Mouse (Mus musculus) adrenal gland, postnatal 4 days (tissue): ENCODE measurements around the gene Eif2b5. TPM values are rescaled to one million over a fixed set of nuclear protein-coding genes. Genes with fewer than 3 reads are reported as not detected.
"Not testable (repeated sequence)": the region's sequence is repeated elsewhere in the genome, so short reads cannot be mapped to it uniquely, and the experiment has no call there.

Experiments used
- DNase-seq, 2 experiments: peaks; one replicate each; pipeline ENCODE4 v3.0.0; 2021 to 2022; ENCODE audit warnings: low spot score in 2 of 2, mixed read lengths in 2 of 2
- total RNA-seq, 2 experiments: library from RNA; stranded (reverse); gene quantifications; 2 replicates each; pipeline ENCODE4 v1.2.3; 2021

Gene Eif2b5
- total RNA-seq, 2 experiments from 2014 or later = 58.9 to 63.3 TPM

- DNase-seq = not testable (repeated sequence)
These were observed 9.9 kb upstream of the Eif2b5 start for GRCm38 (mm10) chr16:20488751-20489150.

- no peak for DNase-seq
These were observed 9.4 kb upstream of the Eif2b5 start for GRCm38 (mm10) chr16:20489233-20489632.

- no peak for DNase-seq
These were observed 8.0 kb upstream of the Eif2b5 start for GRCm38 (mm10) chr16:20490581-20490980.

GRCm38 (mm10) chr16:20491301-20491700 is 7.3 kb upstream of the Eif2b5 start:
- no peak for DNase-seq

- DNase-seq = no peak
These were observed 5.2 kb upstream of the Eif2b5 start for GRCm38 (mm10) chr16:20493452-20493851.

GRCm38 (mm10) chr16:20496671-20497600 is 1.7 kb upstream of the Eif2b5 start:
- no peak for DNase-seq

GRCm38 (mm10) chr16:20497980-20498676 is 489 bp upstream of the Eif2b5 start:
- no peak for DNase-seq

GRCm38 (mm10) chr16:20506000-20506399 is 7.4 kb downstream of the Eif2b5 start:
- DNase-seq = no peak

GRCm38 (mm10) chr16:20509349-20509748 is 10.7 kb downstream of the Eif2b5 start:
- DNase-seq = no peak

- DNase-seq = no peak
These were observed 12.7 kb downstream of the Eif2b5 start for GRCm38 (mm10) chr16:20511277-20511847.

GRCm38 (mm10) chr16:20516032-20516431 is 17.4 kb downstream of the Eif2b5 start:
- no peak for DNase-seq

- peak; percentile 83 to 87 for DNase-seq
These were observed 18.1 kb downstream of the Eif2b5 start, which contains the start of gene Dvl3 for GRCm38 (mm10) chr16:20516726-20517201. Gene Dvl3, plus strand, starts transcription at chr16:20516982.

GRCm38 (mm10) chr16:20517216-20517615 is 18.6 kb downstream of the Eif2b5 start:
- DNase-seq = peak in 1 of 2 experiments; percentile 23

- no peak for DNase-seq
These were observed 19.2 kb downstream of the Eif2b5 start for GRCm38 (mm10) chr16:20517701-20518374.

- no peak for DNase-seq
These were observed 25.3 kb downstream of the Eif2b5 start for GRCm38 (mm10) chr16:20523886-20524285.

GRCm38 (mm10) chr16:20528779-20529178 is 30.2 kb downstream of the Eif2b5 start:
- no peak for DNase-seq

GRCm38 (mm10) chr16:20529375-20529774 is 30.8 kb downstream of the Eif2b5 start:
- no peak for DNase-seq

- no peak for DNase-seq
These were observed 32.3 kb downstream of the Eif2b5 start for GRCm38 (mm10) chr16:20530941-20531340.

GRCm38 (mm10) chr16:20534617-20535295 is 36.1 kb downstream of the Eif2b5 start:
- DNase-seq = no peak

GRCm38 (mm10) chr16:20535296-20536080 is 36.9 kb downstream of the Eif2b5 start, which contains the start of gene Ap2m1:
Gene Ap2m1, plus strand, starts transcription at chr16:20535478.
- DNase-seq = peak; percentile 70 to 83
